Comparison of ENCODE assay signal across 7 mouse cellular contexts in genomic region chr9:116122969-116123589, GRCm38 (mm10). TPM values are rescaled to one million over a fixed set of nuclear protein-coding genes. Genes with fewer than 3 reads are reported as not detected.
A peak's percentile ranks its signal among the peaks of the same experiment; 100 is the strongest.
DNase-seq lines count a peak whose midpoint lies in the region; ATAC-seq lines count a peak whose summit lies in the region.

No protein-coding gene starts in this region.

- WGBS in intestine, embryonic 16.5 days = 46% methylated on average over 9 of the region's 9 CpGs

- H3K27me3 ChIP-seq in intestine, embryonic 16.5 days (replicated peaks; ENCODE audit: control insufficient read depth, insufficient read depth, low read length) = no peaks in the 10 kb centered on the region

- H3K4me3 ChIP-seq in intestine, embryonic 16.5 days (ENCODE audit: low read length) = no peak overlapping the region

- peak; percentile 79 for ATAC-seq in intestine, embryonic 16.5 days
- ATAC-seq in neutrophil, adult 5-6 weeks (ENCODE audit: extremely low read depth, insufficient number of reproducible peaks, low FRiP score, poor library complexity, severe bottlenecking) = peak; percentile 66

- H3K4me1 ChIP-seq in intestine, embryonic 16.5 days (ENCODE audit: control insufficient read depth, insufficient read depth, low read length) = peaks cover 7% of the 10 kb centered on the region

- H3K9ac ChIP-seq in intestine, embryonic 16.5 days (ENCODE audit: low read depth, low read length) = no peak overlapping the region

- peaks cover 7% of the 10 kb centered on the region for H3K36me3 ChIP-seq in intestine, embryonic 16.5 days (ENCODE audit: control insufficient read depth, insufficient read depth, low read length)

- DNase-seq in layer of hippocampus, adult 9-11 months = peak; percentile 78
- no peak for DNase-seq in layer of hippocampus, adult 8-10 months (ENCODE audit: low spot score in 2 of 2)
- DNase-seq in embryo, embryonic 11.5 days (ENCODE audit: low read depth, low spot score) = peak; percentile 34
- no peak for DNase-seq in ovary, postnatal 14 days (ENCODE audit: low spot score)
- no peak for DNase-seq in retina, embryonic 14.5 days (ENCODE audit: low spot score)

- H3K4me2 ChIP-seq in intestine, embryonic 16.5 days (ENCODE audit: low read depth, low read length) = no peak overlapping the region

- H3K9me3 ChIP-seq in intestine, embryonic 16.5 days (ENCODE audit: control insufficient read depth, low read length) = no peaks in the 10 kb centered on the region

- peak overlapping the region; percentile 84 for H3K27ac ChIP-seq in intestine, embryonic 16.5 days (ENCODE audit: low read length)

RNA-seq across cellular contexts. Expression of gene Tgfbr2, which starts 52.1 kb away (rescaled TPM):
- 10 to 100 TPM; 12.2 to 46.7 (median 26.0) TPM for total RNA-seq in layer of hippocampus, adult 8-10 months (2022)
- 23.6 and 26.9 TPM in 2 replicates for polyA plus RNA-seq in intestine, embryonic 16.5 days (2015; fragmentation: Nextera tagmentation; extraction: Ambion mirVana)
- 131 and 138 TPM in 2 replicates for total RNA-seq in neutrophil, adult 5-6 weeks (2017)

Comparison
In these comparisons a context has a peak if more than half of its experiments do, and no peak if none do; other contexts are left out.
1. DNase-seq: peak in layer of hippocampus, adult 9-11 months (single experiment) and embryo, embryonic 11.5 days (single experiment); none in layer of hippocampus, adult 8-10 months (0 of 2), ovary, postnatal 14 days (single experiment) and retina, embryonic 14.5 days (single experiment).